Mouse (Mus musculus) C2C12 (cell line): ENCODE measurements around the gene Il23a.
A peak's percentile ranks its signal among the peaks of the same experiment; 100 is the strongest.

Experiments
- CTCF ChIP-seq: IDR thresholded peaks from one replicate; pipeline ENCODE4 v1.5.1; 2011; ENCODE audit not compliant: control insufficient read depth, insufficient read depth, insufficient read length
- FOSL1 ChIP-seq: IDR thresholded peaks from one replicate; pipeline ENCODE4 v1.8.0; 2011; ENCODE audit warnings: mild to moderate bottlenecking, low read length; ENCODE audit not compliant: poor library complexity, insufficient read depth, severe bottlenecking
- MAX ChIP-seq: IDR thresholded peaks from one replicate; pipeline ENCODE4 v1.6.1; 2011; ENCODE audit warnings: mild to moderate bottlenecking, control low read depth

DNA sequence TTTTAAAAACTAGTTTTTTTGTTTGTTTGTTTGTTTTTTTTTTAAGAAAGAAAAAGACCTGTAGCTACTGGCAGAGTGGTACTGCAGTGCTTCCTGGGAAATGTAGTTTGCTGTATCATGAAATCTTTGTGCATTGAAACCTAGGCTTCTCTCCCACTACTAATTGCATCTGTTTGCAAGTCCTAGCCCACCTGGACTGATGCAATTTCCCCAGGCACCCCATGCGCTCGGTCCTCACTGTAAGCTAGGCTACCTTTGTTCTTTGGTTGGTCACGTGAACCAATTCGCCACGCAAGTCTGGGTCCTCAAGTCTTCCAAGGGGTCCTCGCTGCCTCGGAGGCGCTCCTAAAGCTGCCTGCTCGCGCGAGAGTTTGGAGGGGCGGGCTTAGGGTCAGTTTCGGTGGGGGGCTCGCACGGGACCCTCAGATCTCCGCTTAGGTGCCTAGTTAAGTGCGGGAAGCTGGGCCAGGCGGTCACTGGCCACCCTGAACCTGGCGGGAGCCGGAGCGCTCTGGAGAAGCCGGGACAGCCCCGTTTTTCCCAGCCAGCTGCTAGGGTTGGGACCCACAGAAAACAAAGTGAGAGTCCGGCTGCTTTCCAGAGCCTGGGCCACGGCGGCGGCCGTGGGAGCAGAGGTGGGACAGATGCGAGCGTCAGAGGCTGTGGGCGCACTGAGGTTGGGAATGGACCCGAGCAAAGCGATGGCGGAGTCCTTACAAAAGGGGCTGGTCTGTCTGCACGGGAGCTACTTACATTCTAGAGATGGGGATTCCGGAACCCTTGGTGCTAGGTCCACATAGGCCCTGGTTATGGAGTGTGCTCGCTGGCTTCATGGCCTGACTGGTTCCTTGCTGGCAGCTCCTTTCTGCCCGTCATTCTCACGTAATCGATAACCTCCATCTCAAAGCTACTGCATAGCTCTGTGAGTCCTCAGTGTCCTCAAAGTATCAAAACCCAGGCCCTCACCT is 23.9 kb upstream of the Il23a start, which contains the start of gene Cnpy2:
- TF ChIP-seq FOSL1 = no peak
- no peak for TF ChIP-seq CTCF
- TF ChIP-seq MAX = peak; percentile 86
